Mouse (Mus musculus) heart, postnatal 0 days (tissue): ENCODE data around the gene Cdk5r2. TPM values are rescaled to one million over a fixed set of nuclear protein-coding genes. Genes with fewer than 3 reads are reported as not detected.
A peak's percentile ranks its signal among the peaks of the same experiment; 100 is the strongest.

Source experiments
- ATAC-seq: fragments of 200-750 bp; cut with Nextera tagmentation; 2 replicates; pipeline ENCODE4 v1.8.0; 2017; ENCODE audit warnings: low read depth, moderate number of reproducible peaks, moderate library complexity; ENCODE audit not compliant: insufficient read depth
- DNase-seq: peaks from one replicate; pipeline ENCODE4 v3.0.0-alpha.2; 2016; ENCODE audit warnings: low spot score
- H3K27ac ChIP-seq: fragments of 300-500 bp; sonication (generic); 2 replicates; pipeline ENCODE4 v1.5.1; 2014; ENCODE audit warnings: low read depth, mild to moderate bottlenecking
- H3K27me3 ChIP-seq: fragments of 300-500 bp; sonication (generic); 2 replicates; pipeline ENCODE4 v1.6.1; 2014; ENCODE audit warnings: low read length, mixed read lengths; ENCODE audit not compliant: control insufficient read depth, insufficient read depth
- H3K36me3 ChIP-seq: fragments of 300-500 bp; sonication (generic); replicated peaks from 2 replicates; pipeline ENCODE4 v1.6.1; 2014; ENCODE audit warnings: low read length, mixed read lengths; ENCODE audit not compliant: control insufficient read depth, insufficient read depth
- H3K4me1 ChIP-seq: fragments of 300-500 bp; sonication (generic); 2 replicates; pipeline ENCODE4 v1.6.1; 2014; ENCODE audit warnings: antibody characterized with exemption; ENCODE audit not compliant: control insufficient read depth, insufficient read depth
- H3K4me2 ChIP-seq: fragments of 300-500 bp; sonication (generic); 2 replicates; pipeline ENCODE4 v1.6.1; 2014; ENCODE audit warnings: low read depth, mild to moderate bottlenecking, low read length, moderate library complexity
- H3K4me3 ChIP-seq: fragments of 300-500 bp; sonication (generic); 2 replicates; pipeline ENCODE4 v1.5.1; 2014; ENCODE audit warnings: low read depth, low read length
- H3K9ac ChIP-seq: fragments of 300-500 bp; sonication (generic); replicated peaks from 2 replicates; pipeline ENCODE4 v1.6.1; 2014; ENCODE audit warnings: low read depth, low read length, mixed read lengths
- H3K9me3 ChIP-seq: fragments of 300-500 bp; sonication (generic); replicated peaks from 2 replicates; pipeline ENCODE4 v1.6.1; 2016; ENCODE audit warnings: low read length; ENCODE audit not compliant: control insufficient read depth
- CTCF ChIP-seq: IDR thresholded peaks from 2 replicates; pipeline ENCODE4 v1.5.1; 2016; ENCODE audit warnings: antibody characterized with exemption, control low read depth, low read depth
- EP300 ChIP-seq: IDR thresholded peaks from 2 replicates; pipeline ENCODE4 v1.6.1; 2016; ENCODE audit warnings: antibody characterized with exemption, low read depth
- WGBS: fragments of 180-500 bp; shearing (Covaris S2); extraction: QIAGEN DNeasy Blood & Tissue Kit; methylation state at CpG from one replicate; pipeline ENCODE4 v1.1.7; 2014; 5-methylcytosine and 5-hydroxymethylcytosine counted together
- polyA plus RNA-seq: library from polyadenylated mRNA; unstranded; fragments of >200 nt; fragmentation: Nextera tagmentation; extraction: Ambion mirVana; gene quantifications from 2 replicates; pipeline ENCODE4 v1.2.1, GENCODE M21; 2015
- total RNA-seq: library from RNA; depleted of rRNA; stranded (reverse); fragments of >200 nt; gene quantifications from 2 replicates; pipeline ENCODE4 v1.2.3, GENCODE M21; 2014; ENCODE audit warnings: low replicate concordance; rRNA removed

Cdk5r2 gene
- not detected in 2 replicates for total RNA-seq
- not detected in 2 replicates for polyA plus RNA-seq

GRCm38 (mm10) chr1:74854306-74855056 lies at the start of gene Cdk5r2:
Gene Cdk5r2 (plus strand): TSS chr1:74854934.
- peak within 1 kb of the TSS; percentile 48 for H3K4me3 ChIP-seq
- DNase-seq, result peak; percentile 33
- TF ChIP-seq EP300, result no peak
- TF ChIP-seq CTCF, result no peak
- H3K27ac ChIP-seq, result no peak within 1 kb of the TSS
- WGBS, result 1% methylated on average over 35 of the region's 39 CpGs
- peak within 1 kb of the TSS; percentile 62 for H3K4me2 ChIP-seq
- H3K9ac ChIP-seq, result no peak within 1 kb of the TSS
- ATAC-seq, result peak; percentile 73
- peaks cover 94% of the 10 kb centered on the region for H3K27me3 ChIP-seq
- H3K4me1 ChIP-seq, result peaks cover 5% of the 10 kb centered on the region; the same call in 1 of the 2 replicates
- H3K9me3 ChIP-seq, result no peaks in the 10 kb centered on the region
- no peaks in the 10 kb centered on the region for H3K36me3 ChIP-seq

DNA sequence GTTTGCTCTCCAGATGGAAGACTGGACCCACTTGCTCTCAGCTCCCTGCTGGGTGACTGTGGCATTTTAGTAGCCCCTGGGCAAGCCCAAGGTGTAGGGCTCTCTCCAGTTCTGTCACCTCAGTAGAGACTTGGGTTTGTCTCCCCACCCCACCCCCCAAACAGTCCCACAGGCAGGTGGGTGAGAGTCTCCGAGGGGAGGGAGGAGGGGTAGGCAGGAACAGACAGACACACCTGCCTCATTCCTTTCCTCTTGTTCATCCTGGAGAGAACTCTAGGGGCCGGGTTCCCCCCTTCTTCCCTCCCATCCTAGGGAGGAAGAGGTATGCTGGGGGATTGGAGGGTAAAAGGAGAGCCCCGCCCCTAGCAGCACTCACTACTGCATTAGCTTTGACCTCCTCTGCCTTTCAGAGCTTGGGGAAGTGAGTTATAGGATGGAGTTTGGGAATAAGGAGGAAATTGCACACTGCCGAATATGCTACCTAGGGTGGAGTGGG lies 49.3 kb upstream of the Cdk5r2 start:
- WGBS, result 30% methylated on average over 4 of the region's 4 CpGs
- no peak for ATAC-seq
- H3K4me1 ChIP-seq, result no peaks in the 10 kb centered on the region

DNA sequence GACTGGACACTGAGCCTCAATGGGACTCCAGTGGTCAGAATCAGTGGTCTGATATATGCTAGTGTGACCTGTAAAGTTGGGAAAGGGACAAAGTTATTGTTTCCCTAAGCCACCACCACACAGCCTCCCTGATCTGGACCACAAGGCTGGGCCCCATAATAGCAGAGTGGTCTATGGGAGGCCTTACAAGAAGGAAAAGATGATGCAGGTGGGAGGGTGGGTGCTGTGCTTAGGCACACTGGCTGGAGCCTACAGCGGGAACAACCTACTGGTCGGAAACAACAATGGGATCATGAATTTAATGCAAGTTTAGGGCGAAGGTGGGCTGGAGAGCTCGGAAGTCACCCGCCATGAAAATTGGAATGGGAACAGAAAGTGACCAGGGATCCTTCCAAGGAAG lies 48.9 kb upstream of the Cdk5r2 start:
- TF ChIP-seq EP300 (no peak), CTCF (no peak)
- no peak overlapping the region for H3K4me3 ChIP-seq
- no peak for ATAC-seq
- H3K4me1 ChIP-seq, result no peaks in the 10 kb centered on the region
- no peaks in the 10 kb centered on the region for H3K9me3 ChIP-seq
- WGBS, result 14% methylated on average over 5 of the region's 5 CpGs
- peaks cover 90% of the 10 kb centered on the region for H3K27me3 ChIP-seq
- H3K9ac ChIP-seq, result no peak overlapping the region
- no peak overlapping the region for H3K4me2 ChIP-seq
- H3K27ac ChIP-seq, result no peak overlapping the region
- no peak for DNase-seq
- H3K36me3 ChIP-seq, result no peaks in the 10 kb centered on the region

More for the DNA sequence above, 49.3 kb upstream of the Cdk5r2 start:
- no peak for DNase-seq
- Histone ChIP-seq H3K4me2 (no peak overlapping the region), H3K9ac (no peak overlapping the region), H3K27me3 (peaks cover 94% of the 10 kb centered on the region), H3K27ac (no peak overlapping the region), H3K36me3 (no peaks in the 10 kb centered on the region), H3K9me3 (no peaks in the 10 kb centered on the region), H3K4me3 (no peak overlapping the region)
- TF ChIP-seq CTCF, result no peak
- TF ChIP-seq EP300, result no peak

GRCm38 (mm10) chr1:74806360-74807311 lies 48.1 kb upstream of the Cdk5r2 start:
- Histone ChIP-seq H3K9me3 (no peaks in the 10 kb centered on the region), H3K9ac (no peak overlapping the region), H3K4me1 (no peaks in the 10 kb centered on the region), H3K4me3 (peak overlapping the region; percentile 15), H3K36me3 (no peaks in the 10 kb centered on the region), H3K27ac (no peak overlapping the region), H3K4me2 (peak overlapping the region; percentile 45), H3K27me3 (peaks cover 83% of the 10 kb centered on the region)
- 1% methylated on average over 34 of the region's 38 CpGs for WGBS
- ATAC-seq (0 out of 2 replicates have a peak, but pooled peaks have one; percentile 5), DNase-seq (no peak)
- peak; percentile 30 for TF ChIP-seq CTCF
- no peak for TF ChIP-seq EP300

DNA sequence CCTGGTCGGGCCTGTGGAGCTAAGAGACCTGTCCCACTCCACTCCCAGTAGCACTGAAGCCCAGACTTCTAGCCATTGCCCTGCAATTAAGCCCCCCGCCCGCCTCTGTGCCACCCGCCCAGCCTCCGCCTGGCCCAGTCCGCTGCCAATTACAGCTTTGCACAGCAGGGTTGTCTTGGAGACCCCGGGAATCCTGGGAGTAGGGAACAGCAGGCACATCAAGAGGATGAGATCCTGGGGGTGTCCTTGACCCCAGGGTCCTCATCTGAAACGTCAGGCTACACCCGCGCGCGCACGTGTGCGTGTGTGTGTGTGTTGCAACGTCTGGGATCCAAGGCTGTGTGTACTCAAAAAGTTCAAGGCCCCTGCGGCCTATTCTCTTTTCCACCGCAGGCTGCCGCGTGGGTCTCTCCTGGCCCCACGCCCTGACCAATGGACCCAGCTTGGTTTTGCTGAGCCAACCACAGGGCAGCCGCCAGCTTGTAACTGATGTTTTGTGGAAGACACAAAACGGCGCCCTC lies 47.1 kb upstream of the Cdk5r2 start:
- H3K4me3 ChIP-seq, result no peak overlapping the region
- TF ChIP-seq EP300 (no peak), CTCF (no peak)
- 12% methylated on average over 23 of the region's 23 CpGs for WGBS
- H3K4me1 ChIP-seq, result no peaks in the 10 kb centered on the region
- H3K4me2 ChIP-seq, result no peak overlapping the region
- no peak overlapping the region for H3K27ac ChIP-seq
- H3K9ac ChIP-seq, result no peak overlapping the region
- ATAC-seq, result no peak
- H3K27me3 ChIP-seq, result peaks cover 73% of the 10 kb centered on the region
- DNase-seq, result no peak
- no peaks in the 10 kb centered on the region for H3K36me3 ChIP-seq
- H3K9me3 ChIP-seq, result no peaks in the 10 kb centered on the region
